Mouse (Mus musculus): ENCODE data around the gene Sppl2a.

DNA sequence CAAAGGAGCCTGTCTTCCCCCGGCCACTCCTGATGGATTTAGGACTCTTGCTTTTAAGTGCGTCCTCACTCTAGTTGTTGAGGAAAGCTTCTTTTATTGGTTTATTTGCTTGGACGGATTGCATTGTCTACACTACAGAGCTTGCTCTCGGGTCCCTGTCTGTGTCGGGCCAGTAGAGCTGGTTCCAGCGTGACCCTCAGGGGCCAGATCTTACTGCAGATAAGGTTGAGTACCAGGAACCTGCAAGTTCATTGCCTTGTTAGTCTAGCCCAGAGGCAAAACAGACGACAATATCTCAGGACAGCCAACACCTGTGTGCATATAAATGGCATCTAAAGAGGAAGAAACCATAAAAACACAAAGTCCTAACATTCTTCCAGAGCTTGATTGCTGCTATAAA is 22.6 kb upstream of the Sppl2a start:
- TF ChIP-seq CTCF (IDR thresholded peaks at IDR 0.05; ENCODE audit: extremely low read depth, insufficient read depth, low read length) (no peak), POLR2A (IDR thresholded peaks at IDR 0.05; ENCODE audit: extremely low read depth, insufficient read depth, low read length) (no peak)
